14 mouse cellular contexts compared by ENCODE assay signal in the genomic region with DNA sequence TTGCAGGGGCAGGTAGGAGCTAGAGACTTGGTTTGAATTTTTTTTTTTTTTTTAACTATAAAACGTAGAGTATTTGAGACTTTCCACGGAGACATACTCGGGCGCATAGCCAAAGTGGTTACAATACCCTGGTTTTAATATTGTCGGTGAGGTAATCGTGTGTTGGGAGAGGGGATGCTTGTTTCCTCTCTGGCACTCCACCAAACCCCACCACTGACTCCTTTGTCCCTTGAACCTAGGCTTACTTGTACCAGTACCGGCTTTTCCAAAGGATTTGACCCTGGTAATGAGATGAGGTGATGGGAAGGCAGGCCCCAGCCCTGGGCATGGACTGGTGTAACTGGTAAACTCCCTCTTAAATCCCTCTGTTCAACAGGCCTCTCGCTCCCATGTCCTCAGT. TPM values are rescaled to one million over a fixed set of nuclear protein-coding genes. Genes with fewer than 3 reads are reported as not detected.
A peak's percentile ranks its signal among the peaks of the same experiment; 100 is the strongest.
DNase-seq lines count a peak whose midpoint lies in the region; ATAC-seq lines count a peak whose summit lies in the region.
"Had no signal": no experiment of that assay in that cellular context is flagged by ENCODE, and none has a peak within 500 bp of the region (broad histone marks: within the 10 kb centered on the region; RNA-seq: fewer than 3 reads in every experiment).

No protein-coding gene starts in this region.

- 79% methylated on average over 8 of the region's 8 CpGs for WGBS in heart, embryonic 11.5 days (ENCODE audit: insufficient replicate concordance)
- 66% methylated on average over 8 of the region's 8 CpGs for WGBS in kidney, embryonic 16.5 days
- WGBS in forebrain, embryonic 15.5 days = 36% methylated on average over 8 of the region's 8 CpGs

- no peak overlapping the region for H3K9ac ChIP-seq in heart, embryonic 11.5 days (ENCODE audit: low read depth, low read length)
- no peak overlapping the region; the same call in 1 of the 2 replicates for H3K9ac ChIP-seq in kidney, embryonic 16.5 days (replicated peaks; ENCODE audit: low read length)
- H3K9ac ChIP-seq in forebrain, embryonic 15.5 days (replicated peaks) = no peak overlapping the region
- H3K9ac ChIP-seq: intestine, embryonic 15.5 days had no signal

- no peak overlapping the region for H3K4me3 ChIP-seq in heart, embryonic 11.5 days (ENCODE audit: low read depth, low read length)
- no peak overlapping the region for H3K4me3 ChIP-seq in kidney, embryonic 16.5 days (ENCODE audit: low read length)
- no peak overlapping the region for H3K4me3 ChIP-seq in forebrain, embryonic 15.5 days
- H3K4me3 ChIP-seq: intestine, embryonic 15.5 days had no signal

- H3K9me3 ChIP-seq in heart, embryonic 11.5 days (replicated peaks; ENCODE audit: control insufficient read depth, low read length) = no peaks in the 10 kb centered on the region
- no peaks in the 10 kb centered on the region for H3K9me3 ChIP-seq in kidney, embryonic 16.5 days (ENCODE audit: low read length)
- H3K9me3 ChIP-seq in forebrain, embryonic 15.5 days = no peaks in the 10 kb centered on the region
- H3K9me3 ChIP-seq: intestine, embryonic 15.5 days had no signal

- no peaks in the 10 kb centered on the region for H3K27me3 ChIP-seq in heart, embryonic 11.5 days (ENCODE audit: control insufficient read depth, insufficient read depth, low read length)
- H3K27me3 ChIP-seq in kidney, embryonic 16.5 days (ENCODE audit: insufficient read depth, low read length) = no peaks in the 10 kb centered on the region
- no peaks in the 10 kb centered on the region for H3K27me3 ChIP-seq in forebrain, embryonic 15.5 days
- H3K27me3 ChIP-seq: intestine, embryonic 15.5 days had no signal

- H3K4me2 ChIP-seq in heart, embryonic 11.5 days = no peak overlapping the region
- H3K4me2 ChIP-seq in kidney, embryonic 16.5 days (replicated peaks; ENCODE audit: low read depth, low read length) = no peak overlapping the region
- H3K4me2 ChIP-seq in forebrain, embryonic 15.5 days (replicated peaks) = no peak overlapping the region
- H3K4me2 ChIP-seq: intestine, embryonic 15.5 days had no signal

- H3K36me3 ChIP-seq in heart, embryonic 11.5 days (ENCODE audit: control insufficient read depth, insufficient read depth, low read length) = no peaks in the 10 kb centered on the region
- no peaks in the 10 kb centered on the region for H3K36me3 ChIP-seq in kidney, embryonic 16.5 days (ENCODE audit: insufficient read depth, low read length)
- H3K36me3 ChIP-seq in forebrain, embryonic 15.5 days = no peaks in the 10 kb centered on the region
- H3K36me3 ChIP-seq: intestine, embryonic 15.5 days had no signal

- no peak for DNase-seq in heart, postnatal 25 days (ENCODE audit: low spot score)
- DNase-seq in kidney, postnatal 14 days = no peak
- DNase-seq in Muller cell, postnatal 12 days (ENCODE audit: inconsistent ontology term) = peak; percentile 58
- no peak for DNase-seq in right cerebral cortex, adult 18-20 months
- DNase-seq in left cerebral cortex, postnatal 25 days (ENCODE audit: low spot score in 2 of 2) = no peak
- DNase-seq: cerebellum, adult 18-20 months; layer of hippocampus, adult 9-11 months; lung, postnatal 36 days; retina, postnatal 1 day; thymus, postnatal 14 days had no signal

- ATAC-seq in heart, embryonic 11.5 days (replicated peaks; ENCODE audit: insufficient number of reproducible peaks, low FRiP score, low TSS enrichment) = no peak
- no peak for ATAC-seq in kidney, embryonic 16.5 days (ENCODE audit: low FRiP score, low TSS enrichment)
- 0 out of 2 replicates have a peak, but pooled peaks have one; percentile 29 for ATAC-seq in forebrain, embryonic 15.5 days (replicated peaks)
- ATAC-seq: intestine, embryonic 15.5 days had no signal

- intact Hi-C loops in heart, postnatal 25 days (cut with DNase I) = no loop called here
- intact Hi-C loops in left cerebral cortex, postnatal 25 days (cut with DNase I) = no loop called here

- peak overlapping the region; percentile 29; the same call in 1 of the 2 replicates for H3K27ac ChIP-seq in heart, embryonic 11.5 days (ENCODE audit: low read depth, low read length)
- H3K27ac ChIP-seq in kidney, embryonic 16.5 days (ENCODE audit: low read length) = peak overlapping the region; percentile 64
- peak overlapping the region; percentile 79 for H3K27ac ChIP-seq in forebrain, embryonic 15.5 days (replicated peaks)
- H3K27ac ChIP-seq: intestine, embryonic 15.5 days had no signal

- peaks cover 46% of the 10 kb centered on the region for H3K4me1 ChIP-seq in heart, embryonic 11.5 days (ENCODE audit: control insufficient read depth, insufficient read depth, low read length)
- H3K4me1 ChIP-seq in kidney, embryonic 16.5 days (ENCODE audit: insufficient read depth, low read length) = peaks cover 93% of the 10 kb centered on the region
- peaks cover 77% of the 10 kb centered on the region for H3K4me1 ChIP-seq in forebrain, embryonic 15.5 days

RNA-seq across cellular contexts. Expression of gene Notch2, which starts 25.3 kb away (rescaled TPM):
- polyA plus RNA-seq in heart, embryonic 11.5 days (2014; fragmentation: Nextera tagmentation; extraction: Ambion mirVana) = 12.5 and 13.4 TPM in 2 replicates
- total RNA-seq in heart, postnatal 25 days (2021) = 10 to 100 TPM; 19.3 to 19.5 TPM
- 31.1 and 33.8 TPM in 2 replicates for polyA plus RNA-seq in kidney, embryonic 16.5 days (2015; fragmentation: Nextera tagmentation; extraction: Ambion mirVana)
- polyA plus RNA-seq in forebrain, embryonic 15.5 days (2015; fragmentation: Nextera tagmentation; extraction: Ambion mirVana) = 17.8 and 18.9 TPM in 2 replicates
- 10 to 100 TPM; 12.9 to 15.3 TPM for total RNA-seq in left cerebral cortex, postnatal 25 days (2021)

Comparison
In these comparisons a context has a peak if more than half of its experiments do, and no peak if none do; other contexts are left out.
1. H3K27ac ChIP-seq: peak in every context shown above with its lines; median percentile 79 in forebrain, embryonic 15.5 days; 64 in kidney, embryonic 16.5 days; 29 in heart, embryonic 11.5 days.